10 mouse cellular contexts compared by ENCODE assay signal in the genomic region with DNA sequence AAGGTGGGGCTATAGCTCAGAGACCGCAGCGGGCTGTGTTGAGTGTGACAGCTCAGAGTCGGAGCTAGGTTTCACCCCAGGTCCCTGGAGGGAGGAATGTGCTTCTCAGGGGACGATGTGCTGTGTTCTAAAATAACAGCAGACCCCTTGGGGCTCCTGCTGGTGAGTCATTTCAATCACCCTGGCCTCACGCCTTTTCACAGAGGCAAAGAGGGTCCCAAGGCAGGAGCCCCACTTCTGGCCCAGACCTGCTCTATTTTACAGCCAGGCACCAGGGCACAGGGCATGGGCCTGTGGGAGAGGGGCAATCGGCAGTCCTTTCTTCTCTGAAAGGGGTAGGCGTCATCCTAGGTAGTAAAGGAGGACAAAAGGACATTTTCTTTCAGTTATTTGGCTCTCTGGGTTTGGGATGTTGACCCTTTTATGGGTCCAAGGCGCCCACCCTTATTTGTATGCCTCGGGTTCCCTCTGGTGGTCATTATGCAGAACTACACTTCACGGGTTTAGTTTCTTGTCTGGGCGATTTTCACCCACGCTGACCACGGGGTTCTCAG. TPM values are rescaled to one million over a fixed set of nuclear protein-coding genes. Genes with fewer than 3 reads are reported as not detected.
DNase-seq lines count a peak whose midpoint lies in the region; ATAC-seq and TF ChIP-seq lines count a peak whose summit lies in the region.
"Had no signal": no experiment of that assay in that cellular context is flagged by ENCODE, and none has a peak within 500 bp of the region (broad histone marks: within the 10 kb centered on the region; RNA-seq: fewer than 3 reads in every experiment).

No protein-coding gene starts in this region.

- no peak overlapping the region for H3K4me2 ChIP-seq in kidney, embryonic 14.5 days (replicated peaks; ENCODE audit: low read depth, low read length)
- H3K4me2 ChIP-seq in forebrain, postnatal 0 days (ENCODE audit: low read depth) = no peak overlapping the region

- H3K36me3 ChIP-seq in kidney, embryonic 14.5 days (ENCODE audit: control insufficient read depth, insufficient read depth, low read length) = no peaks in the 10 kb centered on the region
- H3K36me3 ChIP-seq in ES-Bruce4 (ENCODE audit: control insufficient read depth, insufficient read depth, low read length, poor library complexity, severe bottlenecking) = no peaks in the 10 kb centered on the region
- H3K36me3 ChIP-seq in forebrain, postnatal 0 days (ENCODE audit: insufficient read depth) = no peaks in the 10 kb centered on the region
- H3K36me3 ChIP-seq in megakaryocyte, embryonic 14.5 days (replicated peaks; ENCODE audit: low read length) = peaks cover 5% of the 10 kb centered on the region

- H3K4me3 ChIP-seq in kidney, embryonic 14.5 days (ENCODE audit: low read length) = no peak overlapping the region
- H3K4me3 ChIP-seq in ES-Bruce4 (ENCODE audit: low read depth, low read length) = no peak overlapping the region
- no peak overlapping the region for H3K4me3 ChIP-seq in forebrain, postnatal 0 days (ENCODE audit: low read depth, low read length)
- peak overlapping the region; percentile 80 for H3K4me3 ChIP-seq in megakaryocyte, embryonic 14.5 days (replicated peaks)
- H3K4me3 ChIP-seq: myocyte had no signal

- H3K27me3 ChIP-seq in kidney, embryonic 14.5 days (ENCODE audit: control insufficient read depth, insufficient read depth, low read length) = no peaks in the 10 kb centered on the region
- no peaks in the 10 kb centered on the region for H3K27me3 ChIP-seq in ES-Bruce4 (ENCODE audit: control insufficient read depth, insufficient read depth, low read length, poor library complexity, severe bottlenecking)
- no peaks in the 10 kb centered on the region for H3K27me3 ChIP-seq in forebrain, postnatal 0 days (ENCODE audit: insufficient read depth, low read length)
- H3K27me3 ChIP-seq in megakaryocyte, embryonic 14.5 days (replicated peaks) = peaks cover 32% of the 10 kb centered on the region

- ATAC-seq in kidney, embryonic 14.5 days (ENCODE audit: low FRiP score, low TSS enrichment) = peak; percentile 56; the same call in 1 of the 2 replicates
- peak; percentile 20; the same call in 1 of the 2 replicates for ATAC-seq in forebrain, postnatal 0 days

- peak; percentile 55 for TF ChIP-seq CTCF in ES-Bruce4 (IDR thresholded peaks at IDR 0.05; ENCODE audit: low read depth, low read length)
- TF ChIP-seq CTCF in brain, embryonic 14.5 days (IDR thresholded peaks at IDR 0.05; ENCODE audit: borderline replicate concordance, extremely low read depth, insufficient read depth, insufficient read length) = peak; percentile 81; the same call in 1 of the 2 replicates
- TF ChIP-seq CTCF in forebrain, postnatal 0 days (IDR thresholded peaks at IDR 0.05; ENCODE audit: low read depth) = peak; percentile 87

- no peak for TF ChIP-seq EP300 in ES-Bruce4 (IDR thresholded peaks at IDR 0.05; ENCODE audit: insufficient read depth, low read depth, low read length)

- no peak for TF ChIP-seq POLR2A in ES-Bruce4 (IDR thresholded peaks at IDR 0.05; ENCODE audit: insufficient read depth, low read length)
- TF ChIP-seq POLR2A in brain, embryonic 14.5 days (IDR thresholded peaks at IDR 0.05; ENCODE audit: borderline replicate concordance, extremely low read depth, insufficient read depth, insufficient read length, poor library complexity, severe bottlenecking) = no peak

- no peak overlapping the region for H3K27ac ChIP-seq in kidney, embryonic 14.5 days (ENCODE audit: low read depth, low read length)
- H3K27ac ChIP-seq in ES-Bruce4 (ENCODE audit: insufficient read depth, low read length) = no peak overlapping the region
- no peak overlapping the region for H3K27ac ChIP-seq in forebrain, postnatal 0 days (ENCODE audit: low read depth, low read length)

- H3K9me3 ChIP-seq in kidney, embryonic 14.5 days (ENCODE audit: control insufficient read depth, low read length) = no peaks in the 10 kb centered on the region
- no peaks in the 10 kb centered on the region for H3K9me3 ChIP-seq in ES-Bruce4 (replicated peaks; ENCODE audit: control insufficient read depth, insufficient read depth, low read length, poor library complexity, severe bottlenecking)
- H3K9me3 ChIP-seq in forebrain, postnatal 0 days (ENCODE audit: low read length) = no peaks in the 10 kb centered on the region
- no peaks in the 10 kb centered on the region for H3K9me3 ChIP-seq in megakaryocyte, embryonic 14.5 days

- H3K9ac ChIP-seq in kidney, embryonic 14.5 days (ENCODE audit: low read depth, low read length) = no peak overlapping the region
- no peak overlapping the region for H3K9ac ChIP-seq in ES-Bruce4 (ENCODE audit: low read depth, poor library complexity, severe bottlenecking)
- H3K9ac ChIP-seq in forebrain, postnatal 0 days = no peak overlapping the region

- WGBS in kidney, embryonic 14.5 days = 19% methylated on average over 13 of the region's 13 CpGs
- WGBS in forebrain, postnatal 0 days = 25% methylated on average over 13 of the region's 13 CpGs

- no peak for DNase-seq in kidney, adult 8-10 months
- DNase-seq in brain, embryonic 14.5 days (ENCODE audit: low read depth) = peak; percentile 64
- peak; percentile 73 for DNase-seq in forebrain, postnatal 0 days
- DNase-seq in thymus, postnatal 36 days = peak; percentile 28 to 33
- DNase-seq in right cerebral cortex, postnatal 10 days (ENCODE audit: low spot score in 2 of 2) = no peak

- H3K4me1 ChIP-seq in kidney, embryonic 14.5 days (ENCODE audit: control insufficient read depth, insufficient read depth, low read length) = no peaks in the 10 kb centered on the region
- peaks cover 2% of the 10 kb centered on the region for H3K4me1 ChIP-seq in ES-Bruce4 (ENCODE audit: control insufficient read depth, insufficient read depth, low read length)
- H3K4me1 ChIP-seq in forebrain, postnatal 0 days (ENCODE audit: insufficient read depth) = no peaks in the 10 kb centered on the region
- peaks cover 56% of the 10 kb centered on the region for H3K4me1 ChIP-seq in megakaryocyte, embryonic 14.5 days

RNA-seq across cellular contexts. Expression of a gene that starts 3.0 kb away (rescaled TPM):
- 0.41 and 0.44 TPM in 2 replicates for polyA plus RNA-seq in kidney, embryonic 14.5 days (2014; fragmentation: Nextera tagmentation; extraction: Ambion mirVana)
- polyA plus RNA-seq in ES-Bruce4 (2011; ENCODE audit: insufficient read depth, insufficient read length, low read depth, missing spikeins) = 1.9 and 2.4 TPM in 2 replicates
- 0.29 and 0.81 TPM in 2 replicates for polyA plus RNA-seq in brain, embryonic 14.5 days (2012; rRNA removed)
- total RNA-seq in forebrain, postnatal 0 days (2014; rRNA removed) = 0.24 and 0.38 TPM in 2 replicates
- polyA plus RNA-seq in forebrain, postnatal 0 days (2015; fragmentation: Nextera tagmentation; extraction: Ambion mirVana) = 0.16 and 0.27 TPM in 2 replicates
- 1.1 and 4.1 TPM in 2 replicates for polyA plus RNA-seq in megakaryocyte, embryonic 14.5 days (2012; ENCODE audit: insufficient read depth, low replicate concordance)
- polyA plus RNA-seq: gonadal fat pad, adult 2 months; myocyte had no signal

RNA-seq across cellular contexts. Expression of a gene that starts 34.2 kb away (rescaled TPM):
- polyA plus RNA-seq in kidney, embryonic 14.5 days (2014; fragmentation: Nextera tagmentation; extraction: Ambion mirVana) = 19.7 and 29.5 TPM in 2 replicates
- polyA plus RNA-seq in ES-Bruce4 (2011; ENCODE audit: insufficient read depth, insufficient read length, low read depth, missing spikeins) = 30.2 and 35.4 TPM in 2 replicates
- polyA plus RNA-seq in brain, embryonic 14.5 days (2012; rRNA removed) = 22.6 and 26.5 TPM in 2 replicates
- 17.5 and 25.5 TPM in 2 replicates for total RNA-seq in forebrain, postnatal 0 days (2014; rRNA removed)
- 30.2 and 34.3 TPM in 2 replicates for polyA plus RNA-seq in forebrain, postnatal 0 days (2015; fragmentation: Nextera tagmentation; extraction: Ambion mirVana)
- 2,077 and 24,581 TPM in 2 replicates for polyA plus RNA-seq in megakaryocyte, embryonic 14.5 days (2012; ENCODE audit: insufficient read depth, low replicate concordance)

Comparison
In these comparisons a context has a peak if more than half of its experiments do, and no peak if none do; other contexts are left out.
1. DNase-seq: peak in brain, embryonic 14.5 days (single experiment), forebrain, postnatal 0 days (single experiment) and thymus, postnatal 36 days (2 of 2); none in kidney, adult 8-10 months (0 of 2) and right cerebral cortex, postnatal 10 days (0 of 2).
2. RNA of a gene that starts 34.2 kb away (polyA plus RNA-seq): 2,077 to 24,581 TPM in megakaryocyte, embryonic 14.5 days; 30.2 to 34.3 TPM in forebrain, postnatal 0 days, 30.2 to 35.4 TPM in ES-Bruce4, 19.7 to 29.5 TPM in kidney, embryonic 14.5 days and 22.6 to 26.5 TPM in brain, embryonic 14.5 days; every median in the first group is over 10 times any median in the second.
3. Peak in every context shown above with its lines, with median percentiles within 50 percentile points of each other: CTCF ChIP-seq.